ENCODE assay signal across 13 mouse cellular contexts in genomic region chr12:32050165-32050564, GRCm38 (mm10). TPM values are rescaled to one million over a fixed set of nuclear protein-coding genes. Genes with fewer than 3 reads are reported as not detected.
DNase-seq lines count a peak whose midpoint lies in the region; ATAC-seq and TF ChIP-seq lines count a peak whose summit lies in the region.
"Had no signal": no experiment of that assay in that cellular context is flagged by ENCODE, and none has a peak within 500 bp of the region (broad histone marks: within the 10 kb centered on the region; RNA-seq: fewer than 3 reads in every experiment).

No protein-coding gene starts in this region.

- peaks cover 75% of the 10 kb centered on the region for H3K4me1 ChIP-seq in G1E (ENCODE audit: insufficient read depth, low read depth, low read length)

- no peaks in the 10 kb centered on the region for H3K9me3 ChIP-seq in G1E (replicated peaks)
- H3K9me3 ChIP-seq: hindbrain, embryonic 13.5 days; lung, embryonic 15.5 days had no signal

- no peak for TF ChIP-seq CTCF in G1E (IDR thresholded peaks at IDR 0.05; ENCODE audit: low read depth, low read length)

- ATAC-seq in G1E (ENCODE audit: extremely low read depth, insufficient number of reproducible peaks, low FRiP score, poor library complexity, severe bottlenecking): peak; percentile 89
- peak; percentile 59 to 66 for ATAC-seq in hematopoietic stem cell, adult 5-6 weeks (replicated peaks in 1 of 2; ENCODE audit: insufficient read depth in 1 of 2, low FRiP score in 2 of 2, low TSS enrichment in 1 of 2, low read depth in 1 of 2, poor library complexity in 2 of 2, severe bottlenecking in 2 of 2)
- peak; percentile 58 for ATAC-seq in megakaryocyte, adult 5-6 weeks (ENCODE audit: poor library complexity, severe bottlenecking)

- H3K36me3 ChIP-seq in G1E (replicated peaks): peaks cover 44% of the 10 kb centered on the region
- H3K36me3 ChIP-seq: hindbrain, embryonic 13.5 days; lung, embryonic 15.5 days had no signal

- H3K27me3 ChIP-seq in G1E (ENCODE audit: insufficient read depth, low read length): no peaks in the 10 kb centered on the region
- H3K27me3 ChIP-seq: hindbrain, embryonic 13.5 days; lung, embryonic 15.5 days had no signal

- no peak overlapping the region; the same call in 1 of the 2 replicates for H3K4me3 ChIP-seq in G1E (ENCODE audit: low read depth, low read length)
- H3K4me3 ChIP-seq: hindbrain, embryonic 13.5 days; lung, embryonic 15.5 days had no signal

- DNase-seq in G1E (ENCODE audit: low spot score) (peak; percentile 56), MEL-GATA-1-ER (ENCODE audit: extremely low read depth, low read depth) (peak; percentile 87)
- no peak for DNase-seq in left cerebral cortex, adult 18-20 months (ENCODE audit: low spot score in 2 of 2)
- DNase-seq in cerebellum, adult 9-11 months: no peak
- DNase-seq in thymus, postnatal 4 days: no peak
- DNase-seq: adrenal gland, postnatal 10 days; cerebellum, adult 11 months; kidney, adult 8-10 months; retina, postnatal 1 day had no signal

RNA-seq across cellular contexts. Expression of gene Prkar2b, which starts 10.9 kb away (rescaled TPM):
- total RNA-seq in G1E (2014; fragmentation: Nextera tagmentation) (849 and 918 TPM in 2 replicates), G1E (2017) (488 and 524 TPM in 2 replicates)
- 179 and 203 TPM in 2 replicates for polyA plus RNA-seq in G1E (2012)
- total RNA-seq in hematopoietic stem cell, adult 5-6 weeks (2017): 68.3 and 87.5 TPM in 2 replicates
- total RNA-seq in megakaryocyte, adult 5-6 weeks (2015): 41.4 and 43.6 TPM in 2 replicates
- total RNA-seq in megakaryocyte, adult 5-6 weeks (2017): 36.2 and 45.2 TPM in 2 replicates
- 10 to 100 TPM; 72.3 to 76.7 TPM for total RNA-seq in left cerebral cortex, adult 18-20 months (2021)

Comparison
In these comparisons a context has a peak if more than half of its experiments do, and no peak if none do; other contexts are left out.
1. DNase-seq: peak in G1E (single experiment) and MEL-GATA-1-ER (single experiment); none in left cerebral cortex, adult 18-20 months (0 of 2), cerebellum, adult 9-11 months (single experiment) and thymus, postnatal 4 days (single experiment).
2. Peak in every context shown above with its lines, with median percentiles within 50 percentile points of each other: ATAC-seq.